Mouse (Mus musculus) hindbrain, embryonic 12.5 days (tissue): ENCODE data around the gene Oxgr1. TPM values are rescaled to one million over a fixed set of nuclear protein-coding genes. Genes with fewer than 3 reads are reported as not detected.
A peak's percentile ranks its signal among the peaks of the same experiment; 100 is the strongest.

ENCODE experiments used
- ATAC-seq: fragments of 200-750 bp; cut with Nextera tagmentation; 2 replicates; pipeline ENCODE4 v1.8.0; 2017; ENCODE audit warnings: moderate TSS enrichment; ENCODE audit not compliant: low FRiP score
- H3K27ac ChIP-seq: fragments of 300-500 bp; sonication (generic); 2 replicates; pipeline ENCODE4 v1.5.1; 2016; ENCODE audit warnings: mild to moderate bottlenecking
- H3K27me3 ChIP-seq: fragments of 300-500 bp; sonication (generic); 2 replicates; pipeline ENCODE4 v1.6.1; 2016; ENCODE audit warnings: mild to moderate bottlenecking
- H3K36me3 ChIP-seq: fragments of 300-500 bp; sonication (generic); 2 replicates; pipeline ENCODE4 v1.6.1; 2016; ENCODE audit warnings: mild to moderate bottlenecking
- H3K4me1 ChIP-seq: fragments of 300-500 bp; sonication (generic); 2 replicates; pipeline ENCODE4 v1.6.1; 2016
- H3K4me2 ChIP-seq: fragments of 300-500 bp; sonication (generic); replicated peaks from 2 replicates; pipeline ENCODE4 v1.6.1; 2016; ENCODE audit warnings: mild to moderate bottlenecking
- H3K4me3 ChIP-seq: fragments of 300-500 bp; sonication (generic); 2 replicates; pipeline ENCODE4 v1.5.1; 2016; ENCODE audit warnings: mild to moderate bottlenecking
- H3K9ac ChIP-seq: fragments of 300-500 bp; sonication (generic); 2 replicates; pipeline ENCODE4 v1.6.1; 2016; ENCODE audit warnings: mild to moderate bottlenecking, moderate library complexity
- H3K9me3 ChIP-seq: fragments of 300-500 bp; sonication (generic); replicated peaks from 2 replicates; pipeline ENCODE4 v1.6.1; 2016; ENCODE audit warnings: mild to moderate bottlenecking
- WGBS: fragments of 180-500 bp; shearing (Covaris S2); methylation state at CpG from one replicate; pipeline ENCODE4 v1.1.7; 2016; 5-methylcytosine and 5-hydroxymethylcytosine counted together
- polyA plus RNA-seq: library from polyadenylated mRNA; unstranded; fragments of >200 nt; fragmentation: Nextera tagmentation; extraction: Ambion mirVana; gene quantifications from 2 replicates; pipeline ENCODE4 v1.2.1, GENCODE M21; 2016

The Oxgr1 gene
- not detected in 2 replicates for polyA plus RNA-seq

- Histone ChIP-seq H3K4me2 (no peak within 1 kb of the TSS), H3K27me3 (no peaks in the 10 kb centered on the region), H3K9me3 (no peaks in the 10 kb centered on the region), H3K36me3 (no peaks in the 10 kb centered on the region), H3K4me1 (no peaks in the 10 kb centered on the region), H3K27ac (no peak within 1 kb of the TSS), H3K4me3 (no peak within 1 kb of the TSS), H3K9ac (no peak within 1 kb of the TSS)
- 94% methylated on average over 17 of the region's 17 CpGs for WGBS
- no peak for ATAC-seq
Measured at GRCm38 (mm10) chr14:120042187-120042820, at the start of gene Oxgr1. Oxgr1 (minus strand) TSS chr14:120042435.

- 41% methylated on average over 1 of the region's 1 CpGs for WGBS
- H3K4me2 ChIP-seq, result no peak overlapping the region
- H3K9ac ChIP-seq, result no peak overlapping the region
- H3K36me3 ChIP-seq, result no peaks in the 10 kb centered on the region
- ATAC-seq, result no peak
- no peaks in the 10 kb centered on the region for H3K27me3 ChIP-seq
- no peak overlapping the region for H3K4me3 ChIP-seq
- H3K27ac ChIP-seq, result 0 out of 2 replicates have a peak overlapping the region, but pooled peaks have one; percentile 48
- no peaks in the 10 kb centered on the region for H3K4me1 ChIP-seq
- no peaks in the 10 kb centered on the region for H3K9me3 ChIP-seq
Measured at GRCm38 (mm10) chr14:120090401-120090800, 48.2 kb upstream of the Oxgr1 start.

GRCm38 (mm10) chr14:120089649-120090360, 47.6 kb upstream of the Oxgr1 start:
- WGBS, result 63% methylated on average over 14 of the region's 14 CpGs
- no peak for ATAC-seq
- no peak overlapping the region for H3K9ac ChIP-seq
- H3K27ac ChIP-seq, result 0 out of 2 replicates have a peak overlapping the region, but pooled peaks have one; percentile 48
- H3K36me3 ChIP-seq, result no peaks in the 10 kb centered on the region
- H3K9me3 ChIP-seq, result no peaks in the 10 kb centered on the region
- no peak overlapping the region for H3K4me2 ChIP-seq
- H3K4me1 ChIP-seq, result no peaks in the 10 kb centered on the region
- no peak overlapping the region for H3K4me3 ChIP-seq
- H3K27me3 ChIP-seq, result no peaks in the 10 kb centered on the region

GRCm38 (mm10) chr14:120089006-120089648, 46.9 kb upstream of the Oxgr1 start:
- Histone ChIP-seq H3K9me3 (no peaks in the 10 kb centered on the region), H3K4me3 (no peak overlapping the region), H3K27ac (0 out of 2 replicates have a peak overlapping the region, but pooled peaks have one; percentile 48), H3K4me2 (no peak overlapping the region), H3K27me3 (no peaks in the 10 kb centered on the region), H3K4me1 (no peaks in the 10 kb centered on the region), H3K9ac (no peak overlapping the region), H3K36me3 (no peaks in the 10 kb centered on the region)
- no peak for ATAC-seq
- WGBS, result 70% methylated on average over 7 of the region's 7 CpGs

- no peak for ATAC-seq
- H3K4me3 ChIP-seq, result no peak overlapping the region
- 84% methylated on average over 9 of the region's 9 CpGs for WGBS
- H3K36me3 ChIP-seq, result no peaks in the 10 kb centered on the region
- H3K4me2 ChIP-seq, result no peak overlapping the region
- no peaks in the 10 kb centered on the region for H3K9me3 ChIP-seq
- no peak overlapping the region for H3K9ac ChIP-seq
- no peaks in the 10 kb centered on the region for H3K4me1 ChIP-seq
- no peaks in the 10 kb centered on the region for H3K27me3 ChIP-seq
- no peak overlapping the region for H3K27ac ChIP-seq
Measured at GRCm38 (mm10) chr14:120084084-120084667, 41.9 kb upstream of the Oxgr1 start.

- Histone ChIP-seq H3K27ac (no peak overlapping the region), H3K36me3 (no peaks in the 10 kb centered on the region), H3K9ac (no peak overlapping the region), H3K4me1 (no peaks in the 10 kb centered on the region), H3K27me3 (no peaks in the 10 kb centered on the region), H3K9me3 (no peaks in the 10 kb centered on the region), H3K4me3 (no peak overlapping the region), H3K4me2 (no peak overlapping the region)
- 59% methylated on average over 2 of the region's 2 CpGs for WGBS
- no peak for ATAC-seq
Measured at GRCm38 (mm10) chr14:120076192-120076591, 34.0 kb upstream of the Oxgr1 start.

GRCm38 (mm10) chr14:120075746-120076145, 33.5 kb upstream of the Oxgr1 start:
- no peak for ATAC-seq
- Histone ChIP-seq H3K36me3 (no peaks in the 10 kb centered on the region), H3K4me3 (no peak overlapping the region), H3K9ac (no peak overlapping the region), H3K4me2 (no peak overlapping the region), H3K4me1 (no peaks in the 10 kb centered on the region), H3K27me3 (no peaks in the 10 kb centered on the region), H3K27ac (no peak overlapping the region), H3K9me3 (no peaks in the 10 kb centered on the region)
- WGBS, result 82% methylated on average over 5 of the region's 5 CpGs

GRCm38 (mm10) chr14:120074231-120074630, 32.0 kb upstream of the Oxgr1 start:
- ATAC-seq, result no peak
- H3K4me3 ChIP-seq, result no peak overlapping the region

GRCm38 (mm10) chr14:120061096-120061495, 18.9 kb upstream of the Oxgr1 start:
- no peak overlapping the region for H3K27ac ChIP-seq
- 60% methylated on average over 9 of the region's 9 CpGs for whole genome bisulfite sequencing
- H3K4me1 ChIP-seq, result no peaks in the 10 kb centered on the region
- no peaks in the 10 kb centered on the region for H3K36me3 ChIP-seq
- H3K4me3 ChIP-seq, result no peak overlapping the region
- H3K9ac ChIP-seq, result no peak overlapping the region
- H3K4me2 ChIP-seq, result no peak overlapping the region
- no peaks in the 10 kb centered on the region for H3K27me3 ChIP-seq
- no peaks in the 10 kb centered on the region for H3K9me3 ChIP-seq
- ATAC-seq, result no peak

More at GRCm38 (mm10) chr14:120074231-120074630, 32.0 kb upstream of the Oxgr1 start:
- no peak overlapping the region for H3K9ac ChIP-seq
- H3K4me2 ChIP-seq, result no peak overlapping the region
- no peaks in the 10 kb centered on the region for H3K36me3 ChIP-seq
- H3K9me3 ChIP-seq, result no peaks in the 10 kb centered on the region
- H3K27ac ChIP-seq, result no peak overlapping the region
- no peaks in the 10 kb centered on the region for H3K4me1 ChIP-seq
- H3K27me3 ChIP-seq, result no peaks in the 10 kb centered on the region

GRCm38 (mm10) chr14:120033454-120033853, 8.8 kb downstream of the Oxgr1 start:
- Histone ChIP-seq H3K27me3 (no peaks in the 10 kb centered on the region), H3K4me2 (no peak overlapping the region), H3K9me3 (no peaks in the 10 kb centered on the region), H3K9ac (no peak overlapping the region), H3K4me3 (no peak overlapping the region), H3K27ac (no peak overlapping the region), H3K36me3 (no peaks in the 10 kb centered on the region), H3K4me1 (peaks cover 5% of the 10 kb centered on the region)
- WGBS, result 3% methylated on average over 1 of the region's 1 CpGs
- no peak for ATAC-seq

GRCm38 (mm10) chr14:120019948-120020347, 22.3 kb downstream of the Oxgr1 start:
- WGBS, result 92% methylated on average over 2 of the region's 2 CpGs
- no peak overlapping the region for H3K4me2 ChIP-seq
- H3K36me3 ChIP-seq, result no peaks in the 10 kb centered on the region
- ATAC-seq, result no peak
- no peaks in the 10 kb centered on the region for H3K9me3 ChIP-seq
- H3K4me3 ChIP-seq, result no peak overlapping the region
- no peaks in the 10 kb centered on the region for H3K4me1 ChIP-seq
- H3K27ac ChIP-seq, result no peak overlapping the region
- H3K9ac ChIP-seq, result no peak overlapping the region
- H3K27me3 ChIP-seq, result no peaks in the 10 kb centered on the region
